In the genomic region with DNA sequence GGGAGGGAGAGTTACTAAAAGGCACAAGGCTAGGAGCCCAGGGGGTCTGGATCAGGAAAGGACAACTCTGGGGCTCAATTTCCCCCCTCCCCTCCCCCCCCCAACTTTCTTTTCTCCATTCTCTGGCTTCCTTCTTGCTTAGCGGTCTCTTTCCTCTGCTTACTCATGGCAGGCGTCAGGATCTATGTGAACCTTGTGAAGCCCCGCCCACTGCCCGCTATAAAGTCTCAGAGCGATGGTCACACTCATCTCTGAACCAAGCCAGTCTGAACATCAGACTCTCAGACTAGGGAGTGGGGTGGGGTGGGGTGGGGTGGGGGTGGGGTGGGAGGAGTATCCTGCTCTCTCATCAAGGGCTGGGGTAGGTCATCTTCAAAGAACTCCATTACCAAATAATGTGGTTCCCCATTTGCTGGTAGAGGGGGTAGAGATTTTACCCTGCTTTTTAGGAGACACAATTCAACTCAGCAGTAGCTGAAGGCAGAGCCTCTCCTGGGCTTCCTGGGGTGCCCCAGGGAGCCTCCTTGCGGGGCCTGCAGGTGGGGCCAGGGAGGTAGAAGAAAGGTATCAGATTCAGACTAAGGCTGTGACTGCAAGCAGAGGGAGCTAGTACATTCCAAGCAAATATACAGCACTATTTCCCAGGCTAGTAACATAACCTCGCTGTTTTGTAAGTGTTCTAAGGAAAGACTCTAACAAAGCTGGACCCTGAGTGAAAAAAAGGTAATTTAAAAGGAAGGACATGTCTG, we compare ENCODE assay signal across 8 mouse cellular contexts.
DNase-seq lines count a peak whose midpoint lies in the region; TF ChIP-seq lines count a peak whose summit lies in the region.

No protein-coding gene starts in this region.

- H3K27ac ChIP-seq in embryonic fibroblast, embryonic 13.5 days (ENCODE audit: insufficient read depth, low read length), result peak overlapping the region; percentile 93

- peaks cover 13% of the 10 kb centered on the region for H3K4me1 ChIP-seq in embryonic fibroblast, embryonic 13.5 days (ENCODE audit: control insufficient read depth, insufficient read depth, low read length)

- H3K4me3 ChIP-seq in embryonic fibroblast, embryonic 13.5 days (ENCODE audit: insufficient read depth, low read length), result no peak overlapping the region

- peak; percentile 40 for DNase-seq in adrenal gland, postnatal 10 days
- no peak for DNase-seq in adrenal gland, postnatal 4 days (ENCODE audit: low spot score in 2 of 2)
- peak; percentile 15 for DNase-seq in 416B (ENCODE audit: low read depth)
- DNase-seq in liver, result peak; percentile 44
- DNase-seq in frontal cortex, postnatal 14 days (ENCODE audit: low spot score in 2 of 2), result no peak
- no peak for DNase-seq in Muller cell, postnatal 12 days (ENCODE audit: inconsistent ontology term)
- no peak for DNase-seq in left cerebral cortex, adult 11 months (ENCODE audit: low spot score)

- TF ChIP-seq CTCF in embryonic fibroblast, embryonic 13.5 days (IDR thresholded peaks at IDR 0.05; ENCODE audit: borderline replicate concordance, insufficient read depth, low read length), result no peak

- TF ChIP-seq POLR2A in embryonic fibroblast, embryonic 13.5 days (IDR thresholded peaks at IDR 0.05; ENCODE audit: low read depth, low read length), result no peak

Comparison
In these comparisons a context has a peak if more than half of its experiments do, and no peak if none do; other contexts are left out.
1. DNase-seq: peak in adrenal gland, postnatal 10 days (single experiment), 416B (single experiment) and liver (single experiment); none in adrenal gland, postnatal 4 days (0 of 2), frontal cortex, postnatal 14 days (0 of 2), Muller cell, postnatal 12 days (single experiment) and left cerebral cortex, adult 11 months (single experiment).